Mouse (Mus musculus): ENCODE results near the gene Ccdc82.

Ccdc82 gene

GRCm38 (mm10) chr9:13287482-13287881, 40.7 kb downstream of the Ccdc82 start:
- TF ChIP-seq GATA4 (IDR thresholded peaks at IDR 0.05; ENCODE audit: insufficient replicate concordance, low read length) = no peak

GRCm38 (mm10) chr9:13296274-13297121, 49.7 kb downstream of the Ccdc82 start:
- TF ChIP-seq GATA4 (IDR thresholded peaks at IDR 0.05; ENCODE audit: insufficient replicate concordance, low read length) = peak; percentile 62; the same call in 1 of the 2 replicates

- no peak for TF ChIP-seq GATA4 (IDR thresholded peaks at IDR 0.05; ENCODE audit: insufficient replicate concordance, low read length)
Observed at GRCm38 (mm10) chr9:13297122-13297667, 50.4 kb downstream of the Ccdc82 start.

- no peak for TF ChIP-seq GATA4 (IDR thresholded peaks at IDR 0.05; ENCODE audit: insufficient replicate concordance, low read length)
Observed at GRCm38 (mm10) chr9:13297668-13298512, 51.1 kb downstream of the Ccdc82 start, which contains the start of gene Maml2. TSS of gene Maml2 (plus strand) at chr9:13297957.

- TF ChIP-seq GATA4 (IDR thresholded peaks at IDR 0.05; ENCODE audit: insufficient replicate concordance, low read length) = no peak
Observed at GRCm38 (mm10) chr9:13298513-13298878, 51.7 kb downstream of the Ccdc82 start.

GRCm38 (mm10) chr9:13299190-13299589, 52.4 kb downstream of the Ccdc82 start:
- no peak for TF ChIP-seq GATA4 (IDR thresholded peaks at IDR 0.05; ENCODE audit: insufficient replicate concordance, low read length)

- no peak for TF ChIP-seq GATA4 (IDR thresholded peaks at IDR 0.05; ENCODE audit: insufficient replicate concordance, low read length)
Observed at GRCm38 (mm10) chr9:13300041-13300441, 53.3 kb downstream of the Ccdc82 start.

- TF ChIP-seq GATA4 (IDR thresholded peaks at IDR 0.05; ENCODE audit: insufficient replicate concordance, low read length) = no peak
Observed at GRCm38 (mm10) chr9:13300891-13301782, 54.4 kb downstream of the Ccdc82 start.

GRCm38 (mm10) chr9:13302183-13302825, 55.5 kb downstream of the Ccdc82 start:
- TF ChIP-seq GATA4 (IDR thresholded peaks at IDR 0.05; ENCODE audit: insufficient replicate concordance, low read length) = no peak

- TF ChIP-seq GATA4 (IDR thresholded peaks at IDR 0.05; ENCODE audit: insufficient replicate concordance, low read length) = no peak
Observed at GRCm38 (mm10) chr9:13303099-13303771, 56.5 kb downstream of the Ccdc82 start.

GRCm38 (mm10) chr9:13303976-13304375, 57.2 kb downstream of the Ccdc82 start:
- TF ChIP-seq GATA4 (IDR thresholded peaks at IDR 0.05; ENCODE audit: insufficient replicate concordance, low read length) = no peak

GRCm38 (mm10) chr9:13306471-13306870, 59.7 kb downstream of the Ccdc82 start:
- TF ChIP-seq GATA4 (IDR thresholded peaks at IDR 0.05; ENCODE audit: insufficient replicate concordance, low read length) = no peak

GRCm38 (mm10) chr9:13307226-13307625, 60.5 kb downstream of the Ccdc82 start:
- no peak for TF ChIP-seq GATA4 (IDR thresholded peaks at IDR 0.05; ENCODE audit: insufficient replicate concordance, low read length)

GRCm38 (mm10) chr9:13308718-13309117, 62.0 kb downstream of the Ccdc82 start:
- TF ChIP-seq GATA4 (IDR thresholded peaks at IDR 0.05; ENCODE audit: insufficient replicate concordance, low read length) = no peak

Data from liver, adult (tissue).